Comparison of ENCODE assay signal across 11 mouse cellular contexts in the genomic region with DNA sequence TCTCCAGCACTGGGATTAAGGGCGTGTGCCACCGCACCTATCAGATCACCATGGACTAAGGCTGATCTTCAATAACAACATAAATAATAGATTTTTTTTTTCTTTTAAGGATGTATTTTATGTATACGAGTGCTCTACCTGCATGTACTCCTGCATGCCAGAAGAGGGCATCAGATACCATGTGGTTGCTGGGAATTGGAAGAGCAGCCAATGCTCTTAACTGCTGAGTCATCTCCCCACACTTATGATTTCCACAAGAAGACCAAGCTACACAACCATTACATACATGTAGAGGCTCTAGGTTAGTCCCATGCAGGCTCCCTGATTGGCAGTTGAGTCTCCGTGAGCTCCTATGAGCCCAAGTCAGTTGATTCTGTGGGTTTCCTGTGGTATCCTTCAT. TPM values are rescaled to one million over a fixed set of nuclear protein-coding genes. Genes with fewer than 3 reads are reported as not detected.
DNase-seq lines count a peak whose midpoint lies in the region; ATAC-seq and TF ChIP-seq lines count a peak whose summit lies in the region.
"Had no signal": no experiment of that assay in that cellular context is flagged by ENCODE, and none has a peak within 500 bp of the region (broad histone marks: within the 10 kb centered on the region; RNA-seq: fewer than 3 reads in every experiment).

No protein-coding gene starts in this region.

- no peaks in the 10 kb centered on the region for H3K27me3 ChIP-seq in lung, embryonic 14.5 days (ENCODE audit: insufficient read depth, low read length)
- H3K27me3 ChIP-seq: embryonic facial prominence, embryonic 13.5 days; lung, embryonic 15.5 days had no signal

- no peaks in the 10 kb centered on the region for H3K36me3 ChIP-seq in ES-E14 (ENCODE audit: control insufficient read depth, insufficient read depth, low read length, poor library complexity, severe bottlenecking)
- no peaks in the 10 kb centered on the region for H3K36me3 ChIP-seq in lung, embryonic 14.5 days (ENCODE audit: insufficient read depth)
- H3K36me3 ChIP-seq: embryonic facial prominence, embryonic 13.5 days; lung, embryonic 15.5 days had no signal

- TF ChIP-seq CTCF in layer of hippocampus, adult 2 months (conservative IDR thresholded peaks at IDR 0.05) = peak; percentile 69
- TF ChIP-seq CTCF in brain, embryonic 14.5 days (IDR thresholded peaks at IDR 0.05; ENCODE audit: borderline replicate concordance, extremely low read depth, insufficient read depth, insufficient read length) = peak; percentile 29; the same call in 1 of the 2 replicates
- peak; percentile 51 for TF ChIP-seq CTCF in lung, embryonic 14.5 days (IDR thresholded peaks at IDR 0.05; ENCODE audit: low read depth)

- no peak for TF ChIP-seq POLR2A in brain, embryonic 14.5 days (IDR thresholded peaks at IDR 0.05; ENCODE audit: borderline replicate concordance, extremely low read depth, insufficient read depth, insufficient read length, poor library complexity, severe bottlenecking)

- no peak overlapping the region for H3K4me3 ChIP-seq in layer of hippocampus, adult 2 months
- no peak overlapping the region for H3K4me3 ChIP-seq in ES-E14 (ENCODE audit: insufficient read depth in 1 of 2, low read depth in 1 of 2, low read length in 2 of 2, poor library complexity in 1 of 2, severe bottlenecking in 1 of 2)
- no peak overlapping the region for H3K4me3 ChIP-seq in lung, embryonic 14.5 days (ENCODE audit: low read depth, low read length)
- H3K4me3 ChIP-seq: embryonic facial prominence, embryonic 13.5 days; lung, embryonic 15.5 days had no signal

- DNase-seq in layer of hippocampus, adult 2 months (ENCODE audit: low spot score in 2 of 2) = no peak
- DNase-seq in layer of hippocampus, adult 9-10 months (ENCODE audit: low spot score) = no peak
- DNase-seq in ES-E14 (ENCODE audit: low read depth, low spot score) = no peak
- DNase-seq in brain, embryonic 14.5 days (ENCODE audit: low read depth) = peak; percentile 68
- peak; percentile 36 for DNase-seq in lung, embryonic 14.5 days
- DNase-seq in layer of hippocampus, adult 11-12 months (ENCODE audit: low spot score) = no peak
- DNase-seq in thymus, postnatal 36 days = no peak

- WGBS in lung, embryonic 14.5 days = 82% methylated on average over 4 of the region's 4 CpGs

- H3K4me2 ChIP-seq in lung, embryonic 14.5 days = no peak overlapping the region
- H3K4me2 ChIP-seq: embryonic facial prominence, embryonic 13.5 days; lung, embryonic 15.5 days had no signal

- H3K27ac ChIP-seq in layer of hippocampus, adult 2 months = no peak overlapping the region
- no peak overlapping the region for H3K27ac ChIP-seq in ES-E14 (ENCODE audit: insufficient read depth, low read depth, low read length, poor library complexity, severe bottlenecking)
- no peak overlapping the region for H3K27ac ChIP-seq in lung, embryonic 14.5 days (ENCODE audit: low read depth)
- H3K27ac ChIP-seq: embryonic facial prominence, embryonic 13.5 days; lung, embryonic 15.5 days had no signal

- no peaks in the 10 kb centered on the region for H3K9me3 ChIP-seq in ES-E14 (ENCODE audit: control insufficient read depth, insufficient read depth, low read depth, low read length)
- H3K9me3 ChIP-seq in lung, embryonic 14.5 days (ENCODE audit: low read depth, low read length) = no peaks in the 10 kb centered on the region
- H3K9me3 ChIP-seq: embryonic facial prominence, embryonic 13.5 days; lung, embryonic 15.5 days had no signal

- H3K9ac ChIP-seq in ES-E14 (ENCODE audit: insufficient read depth, low read depth, low read length, poor library complexity, severe bottlenecking) = no peak overlapping the region
- H3K9ac ChIP-seq in lung, embryonic 14.5 days = no peak overlapping the region
- H3K9ac ChIP-seq: embryonic facial prominence, embryonic 13.5 days; lung, embryonic 15.5 days had no signal

- ATAC-seq in lung, embryonic 14.5 days (ENCODE audit: insufficient read depth) = no peak

- H3K4me1 ChIP-seq in ES-E14 (ENCODE audit: control insufficient read depth in 2 of 2, insufficient read depth in 2 of 2, low read length in 2 of 2, poor library complexity in 1 of 2) = no peaks in the 10 kb centered on the region; a peak in 1 of 4 replicates
- no peaks in the 10 kb centered on the region for H3K4me1 ChIP-seq in lung, embryonic 14.5 days (ENCODE audit: insufficient read depth)
- H3K4me1 ChIP-seq: embryonic facial prominence, embryonic 13.5 days; lung, embryonic 15.5 days had no signal

- in situ Hi-C loops in ES-E14 (cut with MboI; ENCODE audit: low sequenced_read_pairs in 2 of 2, unreplicated experiment in 2 of 2) = loop anchor here in 1 of 2 experiments (10.0 kb wide), 1 partner anchor 230 kb away; no protein-coding TSS in a partner anchor

TF ChIP-seq in ES-E14, 5 proteins besides CTCF, POLR2A, EP300 and RAD21:
- TF ChIP-seq MAFK (IDR thresholded peaks at IDR 0.05; ENCODE audit: insufficient read depth, low read depth, low read length) (peak; percentile 87), HCFC1 (IDR thresholded peaks at IDR 0.05; ENCODE audit: borderline replicate concordance, insufficient read depth, low read length) (no peak), ZC3H11A (IDR thresholded peaks at IDR 0.05; ENCODE audit: borderline replicate concordance, low read depth, low read length) (no peak), ZNF384 (IDR thresholded peaks at IDR 0.05; ENCODE audit: low read depth, low read length) (no peak), CHD2 (IDR thresholded peaks at IDR 0.05; ENCODE audit: low read depth, low read length) (no peak)

RNA-seq across cellular contexts. Expression of a gene that starts 13.3 kb away (rescaled TPM):
- not detected for total RNA-seq in layer of hippocampus, adult 2 months (2021)
- total RNA-seq in ES-E14 (2012; rRNA removed) = not detected in 2 replicates
- polyA plus RNA-seq in brain, embryonic 14.5 days (2012; rRNA removed) = 0.14 and 0.27 TPM in 2 replicates
- not detected in 2 replicates for polyA plus RNA-seq in lung, embryonic 14.5 days (2014; fragmentation: Nextera tagmentation; extraction: Ambion mirVana)
- total RNA-seq: layer of hippocampus, adult 8-10 months had no signal
- polyA plus RNA-seq: embryonic facial prominence, embryonic 13.5 days; heart, embryonic 14.5 days had no signal

Comparison
In these comparisons a context has a peak if more than half of its experiments do, and no peak if none do; other contexts are left out.
1. DNase-seq: peak in brain, embryonic 14.5 days (single experiment) and lung, embryonic 14.5 days (single experiment); none in layer of hippocampus, adult 2 months (0 of 2), layer of hippocampus, adult 9-10 months (single experiment), ES-E14 (single experiment), layer of hippocampus, adult 11-12 months (single experiment) and thymus, postnatal 36 days (0 of 2).
2. Peak in every context shown above with its lines, with median percentiles within 50 percentile points of each other: CTCF ChIP-seq.